Mouse (Mus musculus) neural tube, embryonic 14.5 days (tissue): ENCODE measurements around the gene Hoxc11. TPM values are rescaled to one million over a fixed set of nuclear protein-coding genes. Genes with fewer than 3 reads are reported as not detected.

Experiments used
- ATAC-seq: fragments of 200-750 bp; cut with Nextera tagmentation; 2 replicates; pipeline ENCODE4 v1.8.0; 2017; ENCODE audit warnings: low read depth, mild to moderate bottlenecking, moderate TSS enrichment, moderate library complexity
- H3K27ac ChIP-seq: fragments of 300-500 bp; sonication (generic); 2 replicates; pipeline ENCODE4 v1.5.1; 2014; ENCODE audit warnings: low read depth, mild to moderate bottlenecking, control low read depth, low read length, moderate library complexity, mixed read lengths
- H3K27me3 ChIP-seq: fragments of 300-500 bp; sonication (generic); 2 replicates; pipeline ENCODE4 v1.6.1; 2014; ENCODE audit warnings: low read length; ENCODE audit not compliant: control insufficient read depth, insufficient read depth
- H3K36me3 ChIP-seq: fragments of 300-500 bp; sonication (generic); 2 replicates; pipeline ENCODE4 v1.6.1; 2014; ENCODE audit warnings: low read length, mixed read lengths; ENCODE audit not compliant: control insufficient read depth, insufficient read depth
- H3K4me1 ChIP-seq: fragments of 300-500 bp; sonication (generic); 2 replicates; pipeline ENCODE4 v1.6.1; 2014; ENCODE audit warnings: low read length; ENCODE audit not compliant: control insufficient read depth, insufficient read depth
- H3K4me2 ChIP-seq: fragments of 300-500 bp; sonication (generic); 2 replicates; pipeline ENCODE4 v1.6.1; 2014; ENCODE audit warnings: mild to moderate bottlenecking, low read depth, low read length, control low read depth
- H3K4me3 ChIP-seq: fragments of 300-500 bp; sonication (generic); 2 replicates; pipeline ENCODE4 v1.5.1; 2014; ENCODE audit warnings: low read depth, low read length, control low read depth, mixed read lengths
- H3K9ac ChIP-seq: fragments of 300-500 bp; sonication (generic); replicated peaks from 2 replicates; pipeline ENCODE4 v1.6.1; 2014; ENCODE audit warnings: low read depth, mild to moderate bottlenecking, control low read depth, low read length, mixed read lengths
- H3K9me3 ChIP-seq: fragments of 300-500 bp; sonication (generic); 2 replicates; pipeline ENCODE4 v1.6.1; 2016; ENCODE audit warnings: low read length; ENCODE audit not compliant: control insufficient read depth
- WGBS: fragments of 180-500 bp; shearing (Covaris S2); extraction: QIAGEN DNeasy Blood & Tissue Kit; methylation state at CpG from one replicate; pipeline ENCODE4 v1.1.7; 2014; 5-methylcytosine and 5-hydroxymethylcytosine counted together
- polyA plus RNA-seq: library from polyadenylated mRNA; unstranded; fragments of >200 nt; fragmentation: Nextera tagmentation; extraction: Ambion mirVana; gene quantifications from 2 replicates; pipeline ENCODE4 v1.2.1, GENCODE M21; 2014

The Hoxc11 gene
- polyA plus RNA-seq, 1 experiment from 2014 or later: not detected

- Histone ChIP-seq H3K9ac (peak overlapping the region; percentile 100), H3K27ac (peak overlapping the region; percentile 99), H3K9me3 (no peaks in the 10 kb centered on the region), H3K36me3 (no peaks in the 10 kb centered on the region), H3K4me2 (peak overlapping the region; percentile 94), H3K4me3 (peak overlapping the region; percentile 87), H3K4me1 (peaks cover 11% of the 10 kb centered on the region), H3K27me3 (no peaks in the 10 kb centered on the region; the same call in 1 of the 2 replicates)
- WGBS: 3% methylated on average over 7 of the region's 7 CpGs
- ATAC-seq: no peak
Measured at GRCm38 (mm10) chr15:102975034-102975433, 20.8 kb downstream of the Hoxc11 start.

GRCm38 (mm10) chr15:102975688-102976111, 21.5 kb downstream of the Hoxc11 start:
- Histone ChIP-seq H3K9me3 (no peaks in the 10 kb centered on the region), H3K4me2 (peak overlapping the region; percentile 94), H3K27me3 (no peaks in the 10 kb centered on the region), H3K4me3 (peak overlapping the region; percentile 87), H3K27ac (peak overlapping the region; percentile 99), H3K4me1 (peaks cover 8% of the 10 kb centered on the region), H3K36me3 (no peaks in the 10 kb centered on the region), H3K9ac (peak overlapping the region; percentile 100)
- no peak for ATAC-seq
- 1% methylated on average over 21 of the region's 21 CpGs for WGBS

- WGBS: 1% methylated on average over 19 of the region's 20 CpGs
- no peaks in the 10 kb centered on the region for H3K27me3 ChIP-seq
- peak within 1 kb of the TSS; percentile 99 for H3K27ac ChIP-seq
- H3K4me1 ChIP-seq: peaks cover 8% of the 10 kb centered on the region
- H3K4me3 ChIP-seq: peak within 1 kb of the TSS; percentile 87
- no peaks in the 10 kb centered on the region for H3K9me3 ChIP-seq
- H3K4me2 ChIP-seq: peak within 1 kb of the TSS; percentile 94
- no peaks in the 10 kb centered on the region for H3K36me3 ChIP-seq
- ATAC-seq: no peak
- peak within 1 kb of the TSS; percentile 100 for H3K9ac ChIP-seq
Measured at GRCm38 (mm10) chr15:102976171-102976570, 21.9 kb downstream of the Hoxc11 start, which contains the start of gene Hoxc9. TSS of gene Hoxc9 (plus strand) at chr15:102976439.

- peaks cover 8% of the 10 kb centered on the region for H3K4me1 ChIP-seq
- peak overlapping the region; percentile 94 for H3K4me2 ChIP-seq
- peak overlapping the region; percentile 100 for H3K9ac ChIP-seq
- 2% methylated on average over 37 of the region's 37 CpGs for WGBS
- peak overlapping the region; percentile 87 for H3K4me3 ChIP-seq
- H3K36me3 ChIP-seq: no peaks in the 10 kb centered on the region
- no peaks in the 10 kb centered on the region for H3K27me3 ChIP-seq
- no peaks in the 10 kb centered on the region for H3K9me3 ChIP-seq
- ATAC-seq: peak; percentile 14; the same call in 1 of the 2 replicates
- peak overlapping the region; percentile 99 for H3K27ac ChIP-seq
Measured at GRCm38 (mm10) chr15:102976631-102977422, 22.6 kb downstream of the Hoxc11 start.

GRCm38 (mm10) chr15:102977423-102977974, 23.3 kb downstream of the Hoxc11 start:
- Histone ChIP-seq H3K4me3 (peak overlapping the region; percentile 87), H3K9me3 (no peaks in the 10 kb centered on the region), H3K27me3 (no peaks in the 10 kb centered on the region), H3K27ac (peak overlapping the region; percentile 99), H3K4me1 (peaks cover 7% of the 10 kb centered on the region), H3K36me3 (no peaks in the 10 kb centered on the region), H3K9ac (peak overlapping the region; percentile 100), H3K4me2 (peak overlapping the region; percentile 94)
- peak; percentile 3; the same call in 1 of the 2 replicates for ATAC-seq
- WGBS: 1% methylated on average over 16 of the region's 16 CpGs

DNA sequence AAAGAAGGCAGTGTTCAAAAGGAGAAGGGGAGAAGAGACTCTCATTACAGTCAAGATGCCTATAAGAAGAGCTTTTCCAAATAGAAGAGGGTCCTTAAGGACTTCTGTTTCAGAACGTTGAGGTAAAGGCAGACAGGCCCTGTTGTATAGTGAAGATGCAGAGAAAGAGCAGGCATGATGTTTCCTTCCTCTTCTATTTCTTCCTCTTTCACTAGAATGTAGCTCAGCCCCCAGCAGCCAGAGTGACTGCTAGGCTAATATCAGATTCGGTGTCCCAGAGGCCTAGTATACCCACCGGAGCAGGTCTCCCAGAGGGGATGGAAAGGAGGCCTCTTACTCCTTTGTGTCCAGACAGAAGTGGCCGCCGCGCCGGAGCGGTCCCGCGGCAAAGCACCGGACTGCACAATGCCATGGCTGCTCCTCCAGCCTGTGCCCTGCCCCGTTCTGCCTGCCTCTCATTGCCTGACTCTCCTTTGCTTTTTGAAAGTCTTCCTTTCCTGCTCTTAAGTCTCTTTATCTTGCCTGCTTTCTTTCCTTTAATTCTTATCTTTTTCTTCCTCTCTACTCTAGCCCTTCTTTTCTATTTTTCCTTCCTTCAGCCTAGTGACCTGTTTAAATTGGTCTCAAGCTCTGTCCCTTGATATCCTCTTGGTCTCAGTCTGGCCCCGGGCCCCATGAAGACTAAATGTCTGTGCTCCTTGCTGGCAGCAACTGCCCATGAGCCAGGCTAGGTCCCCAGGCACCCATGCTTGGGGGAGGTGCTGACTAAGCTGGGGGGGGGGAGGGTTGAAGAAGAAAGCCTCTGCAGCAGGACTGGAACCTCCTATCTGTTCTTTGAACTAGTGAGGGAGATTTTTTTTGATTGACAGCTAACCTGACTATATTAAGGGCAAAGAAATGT, 24.6 kb downstream of the Hoxc11 start:
- 1% methylated on average over 13 of the region's 13 CpGs for WGBS

DNA sequence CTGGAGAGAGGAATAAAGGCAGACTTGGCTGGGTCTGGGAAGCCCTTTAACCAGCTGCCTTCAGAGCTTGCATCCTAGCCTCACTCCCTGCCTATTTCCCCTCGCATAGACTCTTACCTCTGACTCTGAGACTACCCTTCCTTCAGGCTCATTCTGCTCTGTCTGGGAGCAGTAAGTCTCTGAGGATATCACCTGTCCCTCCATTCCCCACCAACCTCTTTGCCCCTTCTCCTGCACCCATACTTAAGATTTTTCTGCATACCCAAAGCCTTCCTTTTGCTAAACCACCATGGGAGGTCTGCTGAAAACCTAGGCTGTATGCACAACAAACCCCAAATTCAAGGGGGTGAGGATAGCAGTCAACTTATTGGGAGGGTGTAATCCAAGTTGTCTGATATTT, 25.7 kb downstream of the Hoxc11 start:
- Histone ChIP-seq H3K36me3 (no peaks in the 10 kb centered on the region), H3K9me3 (no peaks in the 10 kb centered on the region), H3K4me2 (peak overlapping the region; percentile 94), H3K4me1 (peaks cover 11% of the 10 kb centered on the region; the same call in 1 of the 2 replicates), H3K27me3 (no peaks in the 10 kb centered on the region), H3K9ac (peak overlapping the region; percentile 100), H3K4me3 (peak overlapping the region; percentile 87), H3K27ac (peak overlapping the region; percentile 99)
- no peak for ATAC-seq
- WGBS: 6% methylated on average over 1 of the region's 1 CpGs

More for the DNA sequence above, 24.6 kb downstream of the Hoxc11 start:
- H3K4me1 ChIP-seq: peaks cover 8% of the 10 kb centered on the region; the same call in 1 of the 2 replicates
- peak overlapping the region; percentile 100 for H3K9ac ChIP-seq
- peak overlapping the region; percentile 99 for H3K27ac ChIP-seq
- peak overlapping the region; percentile 94 for H3K4me2 ChIP-seq
- peak overlapping the region; percentile 87 for H3K4me3 ChIP-seq
- H3K9me3 ChIP-seq: no peaks in the 10 kb centered on the region
- H3K27me3 ChIP-seq: no peaks in the 10 kb centered on the region
- no peak for ATAC-seq
- no peaks in the 10 kb centered on the region for H3K36me3 ChIP-seq

DNA sequence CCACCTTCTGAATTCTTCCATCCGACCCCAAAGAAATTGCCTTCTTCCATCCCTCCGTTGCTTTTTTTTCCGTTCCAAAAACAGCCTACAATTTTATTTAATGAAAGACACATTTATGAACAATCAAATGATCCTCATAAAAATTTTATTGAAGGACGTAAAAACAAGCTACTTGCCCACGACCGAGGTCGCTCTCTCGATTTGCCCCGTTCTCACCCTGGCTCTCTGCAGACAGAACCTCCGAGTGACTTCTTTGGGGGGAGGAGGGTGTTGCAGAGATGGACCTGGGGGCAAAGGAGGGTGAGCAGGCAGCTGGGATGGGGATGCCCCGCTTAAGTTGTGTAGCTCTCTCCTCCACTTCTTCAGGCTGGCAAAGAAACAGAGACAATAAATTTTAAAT, 26.1 kb downstream of the Hoxc11 start:
- H3K9ac ChIP-seq: peak overlapping the region; percentile 100
- H3K4me3 ChIP-seq: peak overlapping the region; percentile 87
- no peaks in the 10 kb centered on the region for H3K9me3 ChIP-seq
- H3K4me2 ChIP-seq: peak overlapping the region; percentile 94
- no peaks in the 10 kb centered on the region for H3K36me3 ChIP-seq
- ATAC-seq: no peak
- H3K4me1 ChIP-seq: peaks cover 14% of the 10 kb centered on the region; the same call in 1 of the 2 replicates
- WGBS: 2% methylated on average over 11 of the region's 11 CpGs
- no peaks in the 10 kb centered on the region for H3K27me3 ChIP-seq
- peak overlapping the region; percentile 99 for H3K27ac ChIP-seq
